Comparison of ENCODE assay signal across 18 mouse cellular contexts in the genomic region with DNA sequence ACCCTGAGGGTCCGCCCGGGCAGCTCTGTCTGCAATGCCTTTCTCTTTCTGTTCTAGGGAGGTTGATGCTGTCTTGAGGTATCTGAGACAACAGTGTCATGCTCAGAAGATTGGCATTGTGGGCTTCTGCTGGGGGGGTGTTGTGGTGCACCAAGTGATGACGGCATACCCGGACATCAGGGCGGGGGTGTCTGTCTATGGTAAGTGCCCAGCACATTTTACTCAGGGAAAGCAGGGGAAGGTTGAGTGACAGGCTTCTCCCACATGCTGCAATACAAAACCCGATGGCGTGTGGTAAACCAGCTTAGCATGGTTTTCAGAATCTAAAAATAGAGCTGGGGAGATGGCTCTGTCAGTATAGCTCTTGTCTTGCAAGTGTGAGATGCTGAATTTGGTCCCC. TPM values are rescaled to one million over a fixed set of nuclear protein-coding genes. Genes with fewer than 3 reads are reported as not detected.
DNase-seq lines count a peak whose midpoint lies in the region; ATAC-seq and TF ChIP-seq lines count a peak whose summit lies in the region.
"Had no signal": no experiment of that assay in that cellular context is flagged by ENCODE, and none has a peak within 500 bp of the region (broad histone marks: within the 10 kb centered on the region; RNA-seq: fewer than 3 reads in every experiment).

No protein-coding gene starts in this region.

- peaks cover 10 to 25% of the 10 kb centered on the region in 2 experiments; a peak in 3 of 4 replicates for H3K4me1 ChIP-seq in CH12.LX (ENCODE audit: control insufficient read depth in 1 of 2, insufficient read depth in 2 of 2)
- H3K4me1 ChIP-seq: lung, embryonic 15.5 days had no signal

- TF ChIP-seq CTCF in layer of hippocampus, adult 2 months (conservative IDR thresholded peaks at IDR 0.05) = no peak
- TF ChIP-seq CTCF in CH12.LX (conservative IDR thresholded peaks at IDR 0.05 in 1 of 2, IDR thresholded peaks at IDR 0.05 in 1 of 2; ENCODE audit: low read depth in 2 of 2, low read length in 2 of 2) = no peak

- peak; percentile 86 for ATAC-seq in frontal cortex, adult (ENCODE audit: low TSS enrichment)
- no peak for ATAC-seq in activated CD4-positive, CD25-positive, alpha-beta regulatory T cell, adult 4 months
- ATAC-seq: forebrain, embryonic 16.5 days; hindbrain, embryonic 16.5 days; liver, embryonic 12.5 days had no signal

- dilution Hi-C loops in CH12.LX (cut with MboI; ENCODE audit: extremely low pct_ligation_motif_present, extremely low pct_unique_long_range_greater_than_20kb, low sequenced_read_pairs) = no loop called here

- no peak for DNase-seq in frontal cortex, postnatal 10 days (ENCODE audit: low spot score in 2 of 2)
- DNase-seq in layer of hippocampus, adult 2 months (ENCODE audit: low spot score in 2 of 2) = peak; percentile 68 to 82
- DNase-seq in layer of hippocampus, postnatal 14 days (ENCODE audit: low spot score in 2 of 2) = no peak
- DNase-seq in CH12.LX (ENCODE audit: extremely low read depth) (no peak), liver (no peak)
- peak; percentile 55 to 56 for DNase-seq in layer of hippocampus, postnatal 36 days
- DNase-seq: adrenal gland, adult 8-10 months; cerebellum, adult 8-10 months; kidney, adult 2 months; kidney, postnatal 25 days; thymus, postnatal 4 days had no signal

- TF ChIP-seq POLR2A in CH12.LX (IDR thresholded peaks at IDR 0.05; ENCODE audit: low read depth, low read length) = no peak

- no peak overlapping the region for H3K9ac ChIP-seq in CH12.LX (ENCODE audit: insufficient read depth, low read depth)
- H3K9ac ChIP-seq: liver, embryonic 12.5 days; lung, embryonic 15.5 days had no signal

- in situ Hi-C loops in CH12.LX (cut with MboI; ENCODE audit: low pct_ligation_motif_present, low pct_unique_long_range_greater_than_20kb, low sequenced_read_pairs) = loop anchor here (5.0 to 10.0 kb wide), 3 partner anchors 50 to 273 kb away; a partner anchor contains a TSS

- H3K79me2 ChIP-seq in CH12.LX (replicated peaks; ENCODE audit: control insufficient read depth, extremely low read depth, insufficient read depth, poor library complexity, severe bottlenecking) = no peaks in the 10 kb centered on the region

- H3K36me3 ChIP-seq in CH12.LX (replicated peaks in 1 of 2; ENCODE audit: control insufficient read depth in 1 of 2, insufficient read depth in 1 of 2, low read length in 1 of 2) = peaks cover 12 to 16% of the 10 kb centered on the region in 2 experiments

- no peak overlapping the region for H3K4me3 ChIP-seq in layer of hippocampus, adult 2 months
- no peak overlapping the region for H3K4me3 ChIP-seq in CH12.LX (replicated peaks in 1 of 3; ENCODE audit: low read depth in 2 of 3, low read length in 2 of 3, poor library complexity in 1 of 3)
- H3K4me3 ChIP-seq: liver, embryonic 12.5 days; lung, embryonic 15.5 days had no signal

- no peak overlapping the region for H3K4me2 ChIP-seq in CH12.LX (ENCODE audit: insufficient read depth, low read depth, poor library complexity, severe bottlenecking)
- H3K4me2 ChIP-seq: lung, embryonic 15.5 days had no signal

- no peaks in the 10 kb centered on the region for H3K9me3 ChIP-seq in CH12.LX (replicated peaks; ENCODE audit: low read length)
- H3K9me3 ChIP-seq: G1E; liver, embryonic 12.5 days; lung, embryonic 15.5 days had no signal

- H3K27ac ChIP-seq in layer of hippocampus, adult 2 months = peak overlapping the region; percentile 69
- no peak overlapping the region for H3K27ac ChIP-seq in CH12.LX (ENCODE audit: insufficient read depth, low read depth)
- H3K27ac ChIP-seq: liver, embryonic 12.5 days; lung, embryonic 15.5 days had no signal

- H3K27me3 ChIP-seq in CH12.LX (replicated peaks) = no peaks in the 10 kb centered on the region
- H3K27me3 ChIP-seq: liver, embryonic 12.5 days; lung, embryonic 15.5 days had no signal

- TF ChIP-seq EP300 in CH12.LX (IDR thresholded peaks at IDR 0.05; ENCODE audit: low read length) = no peak

- TF ChIP-seq RAD21 in CH12.LX (IDR thresholded peaks at IDR 0.05; ENCODE audit: low read depth, low read length) = no peak

TF ChIP-seq in CH12.LX, 34 proteins besides CTCF, POLR2A, EP300 and RAD21:
- TF ChIP-seq USF1 (IDR thresholded peaks at IDR 0.05; ENCODE audit: low read depth, low read length) = no peak
- TF ChIP-seq MEF2A (IDR thresholded peaks at IDR 0.05; ENCODE audit: borderline replicate concordance, low read depth, low read length) = peak; percentile 39; the same call in 1 of the 2 replicates
- no peak for TF ChIP-seq MXI1 (IDR thresholded peaks at IDR 0.05; ENCODE audit: low read depth, low read length)
- TF ChIP-seq JUND (conservative IDR thresholded peaks at IDR 0.05; ENCODE audit: low read depth, low read length) = no peak
- no peak for TF ChIP-seq GABPA (IDR thresholded peaks at IDR 0.05; ENCODE audit: insufficient replicate concordance, low read depth, low read length)
- TF ChIP-seq NELFE (IDR thresholded peaks at IDR 0.05; ENCODE audit: low read depth, low read length) = no peak
- no peak for TF ChIP-seq PAX5 (IDR thresholded peaks at IDR 0.05; ENCODE audit: low read length)

RNA-seq across cellular contexts. Expression of a gene that starts 16.4 kb away (rescaled TPM):
- 100 to 1,000 TPM; 236 to 247 TPM for total RNA-seq in layer of hippocampus, adult 2 months (2021)
- 100 to 1,000 TPM; 223 to 246 TPM for total RNA-seq in layer of hippocampus, postnatal 14 days (2021)
- total RNA-seq in CH12.LX (2012; rRNA removed) (883 and 996 TPM in 2 replicates), CH12.LX (2014; rRNA removed) (1,445 and 1,471 TPM in 2 replicates)
- polyA plus RNA-seq in CH12.LX (2012; ENCODE audit: insufficient read length, low read depth) = 858 and 964 TPM in 2 replicates
- 100 to 1,000 TPM; 246 to 254 TPM for total RNA-seq in layer of hippocampus, postnatal 36 days (2021)
- polyA plus RNA-seq in activated CD4-positive, CD25-positive, alpha-beta regulatory T cell, adult 4 months (2017; shearing (Covaris generic)) = 100 to 1,000 TPM; 432 to 525 TPM

RNA-seq across cellular contexts. Expression of a gene that starts 16.4 kb away (rescaled TPM):
- total RNA-seq in layer of hippocampus, adult 2 months (2021) = 10 to 100 TPM; 11.2 to 11.3 TPM
- total RNA-seq in layer of hippocampus, postnatal 14 days (2021) = 10 to 100 TPM; 12.9 to 13.5 TPM
- total RNA-seq in CH12.LX (2012; rRNA removed) (33.8 TPM in 2 replicates), CH12.LX (2014; rRNA removed) (32.1 and 37.7 TPM in 2 replicates)
- 24.5 and 25.8 TPM in 2 replicates for polyA plus RNA-seq in CH12.LX (2012; ENCODE audit: insufficient read length, low read depth)
- total RNA-seq in layer of hippocampus, postnatal 36 days (2021) = 10 to 100 TPM; 12.3 to 13.2 TPM
- polyA plus RNA-seq in activated CD4-positive, CD25-positive, alpha-beta regulatory T cell, adult 4 months (2017; shearing (Covaris generic)) = 10 to 100 TPM; 20.0 to 26.3 TPM

RNA-seq across cellular contexts. Expression of a gene that starts 20.0 kb away (rescaled TPM):
- total RNA-seq in layer of hippocampus, adult 2 months (2021) = 10 to 100 TPM; 12.7 to 12.8 TPM
- 10 to 100 TPM; 12.3 to 16.0 TPM for total RNA-seq in layer of hippocampus, postnatal 14 days (2021)
- total RNA-seq in CH12.LX (2012; rRNA removed) = not detected in 2 replicates
- total RNA-seq in CH12.LX (2014; rRNA removed) = not detected in 2 replicates
- polyA plus RNA-seq in CH12.LX (2012; ENCODE audit: insufficient read length, low read depth) = 0.27 TPM in 1 of 2 replicates, not detected in the other
- 10 to 100 TPM; 10.6 to 11.8 TPM for total RNA-seq in layer of hippocampus, postnatal 36 days (2021)
- under 1 TPM in 1 of 2 experiments, not detected in 1; 0.80 TPM for polyA plus RNA-seq in activated CD4-positive, CD25-positive, alpha-beta regulatory T cell, adult 4 months (2017; shearing (Covaris generic))
- total RNA-seq: G1E had no signal
- polyA plus RNA-seq: G1E had no signal

RNA-seq across cellular contexts. Expression of a gene that starts 54.4 kb away (rescaled TPM):
- total RNA-seq in layer of hippocampus, adult 2 months (2021) = 100 to 1,000 TPM; 186 to 194 TPM
- 100 to 1,000 TPM; 203 to 213 TPM for total RNA-seq in layer of hippocampus, postnatal 14 days (2021)
- total RNA-seq in CH12.LX (2012; rRNA removed) (18.0 and 18.3 TPM in 2 replicates), CH12.LX (2014; rRNA removed) (29.1 and 29.3 TPM in 2 replicates)
- polyA plus RNA-seq in CH12.LX (2012; ENCODE audit: insufficient read length, low read depth) = 32.2 and 41.4 TPM in 2 replicates
- total RNA-seq in layer of hippocampus, postnatal 36 days (2021) = 100 to 1,000 TPM; 183 to 187 TPM
- 10 to 100 TPM; 21.1 to 21.5 TPM for polyA plus RNA-seq in activated CD4-positive, CD25-positive, alpha-beta regulatory T cell, adult 4 months (2017; shearing (Covaris generic))

Comparison
In these comparisons a context has a peak if more than half of its experiments do, and no peak if none do; other contexts are left out.
1. DNase-seq: peak in layer of hippocampus, adult 2 months (2 of 2) and layer of hippocampus, postnatal 36 days (2 of 2); none in frontal cortex, postnatal 10 days (0 of 2), layer of hippocampus, postnatal 14 days (0 of 2), CH12.LX (single experiment) and liver (single experiment).
2. RNA of a gene that starts 20.0 kb away (total RNA-seq): 12.3 to 16.0 TPM in layer of hippocampus, postnatal 14 days, 12.7 to 12.8 TPM in layer of hippocampus, adult 2 months and 10.6 to 11.8 TPM in layer of hippocampus, postnatal 36 days; not detected in CH12.LX; every median in the first group is over 10 times any median in the second.